Mouse (Mus musculus) thymus, adult 2 months (tissue): Measurements from ENCODE around the gene Hdac10.

ENCODE experiments used
- CTCF ChIP-seq: fragments of 200-500 bp; IDR thresholded peaks from 2 replicates; pipeline ENCODE4 v1.5.1; 2012; ENCODE audit warnings: mild to moderate bottlenecking, control low read depth, low read length, moderate library complexity, borderline replicate concordance; ENCODE audit not compliant: control insufficient read depth, poor library complexity, insufficient read depth; ENCODE audit errors: extremely low read depth
- POLR2A ChIP-seq: fragments of 200-500 bp; IDR thresholded peaks from 2 replicates; pipeline ENCODE4 v1.6.1; 2012; ENCODE audit warnings: mild to moderate bottlenecking, low read length, control low read depth, moderate library complexity; ENCODE audit not compliant: control insufficient read depth, poor library complexity, insufficient read depth; ENCODE audit errors: extremely low read depth

- TF ChIP-seq CTCF (no peak), POLR2A (no peak)
These were observed 45.4 kb upstream of the Hdac10 start for GRCm38 (mm10) chr15:89173906-89174214.
